Mouse (Mus musculus): ENCODE results near the gene B3galt5.

DNA sequence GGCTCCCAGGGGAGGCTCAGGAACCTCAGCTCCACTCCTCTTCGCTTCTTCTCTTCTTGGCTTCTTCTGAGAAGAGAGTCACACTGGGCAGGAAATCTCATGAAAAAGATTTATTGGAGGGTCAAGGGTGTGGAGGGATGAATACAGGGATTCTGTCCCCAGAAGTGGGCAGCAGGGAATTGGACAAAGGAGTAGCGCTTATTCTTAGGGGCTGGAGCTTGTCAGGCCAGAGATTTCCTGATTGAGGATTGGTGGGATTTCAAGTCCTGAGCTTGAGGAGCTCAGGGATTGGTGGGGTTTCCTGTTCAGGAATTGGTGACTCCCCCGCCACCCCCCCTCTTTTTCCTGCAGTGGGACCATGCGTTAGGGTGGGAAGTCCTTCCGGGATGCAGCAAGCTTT, 113.2 kb downstream of the B3galt5 start:
- no peak for TF ChIP-seq CTCF (IDR thresholded peaks at IDR 0.05)
- TF ChIP-seq EP300 (IDR thresholded peaks at IDR 0.05) = no peak

All from lung, postnatal 0 days (tissue).